Mouse (Mus musculus) telencephalon, adult 2 months (tissue): Measurements from ENCODE around the gene Mid1.
"Not testable (repeated sequence)": the region's sequence is repeated elsewhere in the genome, so short reads cannot be mapped to it uniquely, and the experiment has no call there.

Source experiments
- DNase-seq: peaks from one replicate; pipeline ENCODE4 v3.0.0-alpha.2; 2011; ENCODE audit warnings: low read depth, low spot score

The Mid1 gene

DNA sequence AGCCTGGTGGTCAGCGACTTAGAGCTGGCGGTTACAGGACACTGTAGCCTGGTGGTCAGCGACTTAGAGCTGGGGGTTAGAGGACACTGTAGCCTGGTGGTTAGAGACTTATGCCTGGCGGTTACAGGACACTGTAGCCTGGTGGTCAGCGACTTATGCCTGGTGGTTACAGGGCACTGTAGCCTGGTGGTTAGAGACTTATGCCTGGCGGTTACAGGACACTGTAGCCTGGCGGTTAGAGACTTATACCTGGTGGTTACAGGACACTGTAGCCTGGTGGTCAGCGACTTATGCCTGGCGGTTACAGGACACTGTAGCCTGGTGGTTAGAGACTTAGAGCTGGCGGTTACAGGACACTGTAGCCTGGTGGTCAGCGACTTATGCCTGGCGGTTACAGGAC is 330.9 kb downstream of the Mid1 start:
- DNase-seq: not testable (repeated sequence)

DNA sequence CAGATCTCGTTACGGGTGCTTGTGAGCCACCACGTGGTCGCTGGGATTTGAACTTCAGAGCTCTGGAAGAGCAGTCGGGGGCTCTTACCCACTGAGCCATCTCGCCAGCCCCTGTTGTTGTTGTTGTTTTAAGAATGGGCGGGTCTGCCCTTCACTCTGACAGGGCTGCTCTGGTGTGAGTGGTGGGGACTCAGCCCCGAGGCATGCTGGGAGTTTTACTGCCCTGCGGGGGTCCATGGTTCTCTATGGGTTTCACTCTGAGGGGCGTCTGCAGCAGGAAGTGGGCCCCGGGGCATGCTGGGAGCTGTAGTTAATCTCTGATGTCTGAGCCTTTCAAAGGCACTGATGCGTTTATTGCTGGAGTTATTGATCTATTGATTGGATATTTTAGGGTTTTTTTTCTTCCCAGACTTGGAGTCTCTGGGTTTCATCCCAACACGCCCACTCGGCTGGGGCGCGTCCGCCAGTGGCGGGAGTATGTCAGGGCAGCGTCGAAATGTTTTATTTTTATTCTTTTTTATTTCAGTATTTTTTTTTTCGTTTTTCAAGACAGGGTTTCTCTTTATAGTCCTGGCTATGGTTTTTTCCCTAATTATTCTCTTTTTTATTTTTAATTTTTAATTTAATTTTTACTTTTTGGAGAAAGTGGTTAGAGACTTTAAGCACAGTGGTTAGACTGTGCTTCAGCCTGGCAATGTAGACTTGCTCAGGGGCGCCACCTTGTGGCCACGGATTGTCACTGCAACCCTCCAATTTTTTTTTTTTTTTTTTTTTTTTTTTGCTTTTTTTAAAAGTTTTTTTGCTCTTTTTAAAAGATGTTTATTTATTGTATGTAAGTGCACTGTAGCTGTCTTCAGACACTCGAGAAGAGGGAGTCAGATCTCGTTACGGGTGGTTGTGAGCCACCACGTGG is 332.6 kb downstream of the Mid1 start:
- not testable (repeated sequence) for DNase-seq

DNA sequence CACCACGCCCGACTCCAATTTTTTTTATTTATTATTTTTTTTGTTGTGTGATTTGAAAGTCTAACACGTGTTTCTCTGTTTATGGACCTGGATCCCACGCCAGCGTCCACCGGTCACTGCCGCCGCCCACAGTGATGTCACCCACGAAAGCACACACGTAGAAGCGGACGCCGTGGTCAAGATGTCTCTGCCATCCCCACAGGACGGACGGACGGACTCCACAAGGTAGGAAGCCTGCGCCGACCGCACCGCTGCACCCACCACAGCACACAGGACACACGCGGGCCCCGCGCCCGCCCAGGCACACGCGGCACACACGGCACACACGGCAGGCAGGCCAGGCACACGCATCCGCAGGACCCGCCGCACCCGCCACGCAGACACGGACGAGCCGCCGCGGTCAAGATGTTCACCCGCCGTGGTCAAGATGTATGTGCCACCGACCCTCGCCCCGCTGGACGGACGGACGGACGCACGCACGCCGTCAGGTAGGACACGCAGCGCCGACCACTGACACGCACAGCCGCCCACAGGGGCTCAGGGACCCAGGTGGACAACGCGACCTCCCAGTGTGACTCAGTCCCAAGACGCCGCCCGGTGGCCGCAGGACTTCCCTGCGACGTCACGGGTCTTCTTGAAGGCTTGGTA is 333.7 kb downstream of the Mid1 start:
- not testable (repeated sequence) for DNase-seq

DNA sequence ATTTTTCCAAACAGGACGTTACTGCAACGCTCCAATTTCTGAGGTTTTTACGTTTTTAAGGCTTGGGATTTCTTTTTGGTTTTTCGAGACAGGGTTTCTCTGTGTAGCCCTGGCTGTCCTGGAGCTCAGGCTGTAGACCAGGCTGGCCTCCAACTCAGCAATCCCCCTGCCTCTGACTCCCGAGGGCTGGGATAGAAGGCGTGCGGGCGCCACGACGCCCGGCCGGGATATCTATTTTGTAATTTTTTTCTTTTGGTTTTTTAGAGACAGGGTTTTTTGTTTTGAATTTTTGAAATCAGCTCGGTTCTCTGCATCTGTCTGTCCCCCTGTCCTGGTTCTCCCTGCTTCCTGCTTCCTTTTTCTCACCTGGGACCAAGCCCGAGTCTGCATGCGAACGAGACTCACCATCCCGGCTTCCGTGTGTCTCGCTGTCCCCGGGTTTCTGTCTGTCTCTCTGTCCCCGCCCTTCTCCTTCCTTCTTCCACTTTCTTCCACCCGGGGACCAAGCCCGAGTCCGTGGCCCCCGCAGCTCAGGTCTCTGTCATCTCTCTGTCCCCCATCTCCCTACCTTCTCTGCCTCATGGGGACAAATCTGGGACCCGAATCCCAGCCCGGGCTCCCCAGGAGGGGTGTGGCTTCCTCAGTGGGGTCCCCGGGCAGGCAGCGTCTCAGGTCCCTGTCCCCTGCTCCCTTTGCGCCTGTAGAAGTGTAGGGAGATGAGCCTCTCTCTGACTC is 334.4 kb downstream of the Mid1 start:
- not testable (repeated sequence) for DNase-seq

DNA sequence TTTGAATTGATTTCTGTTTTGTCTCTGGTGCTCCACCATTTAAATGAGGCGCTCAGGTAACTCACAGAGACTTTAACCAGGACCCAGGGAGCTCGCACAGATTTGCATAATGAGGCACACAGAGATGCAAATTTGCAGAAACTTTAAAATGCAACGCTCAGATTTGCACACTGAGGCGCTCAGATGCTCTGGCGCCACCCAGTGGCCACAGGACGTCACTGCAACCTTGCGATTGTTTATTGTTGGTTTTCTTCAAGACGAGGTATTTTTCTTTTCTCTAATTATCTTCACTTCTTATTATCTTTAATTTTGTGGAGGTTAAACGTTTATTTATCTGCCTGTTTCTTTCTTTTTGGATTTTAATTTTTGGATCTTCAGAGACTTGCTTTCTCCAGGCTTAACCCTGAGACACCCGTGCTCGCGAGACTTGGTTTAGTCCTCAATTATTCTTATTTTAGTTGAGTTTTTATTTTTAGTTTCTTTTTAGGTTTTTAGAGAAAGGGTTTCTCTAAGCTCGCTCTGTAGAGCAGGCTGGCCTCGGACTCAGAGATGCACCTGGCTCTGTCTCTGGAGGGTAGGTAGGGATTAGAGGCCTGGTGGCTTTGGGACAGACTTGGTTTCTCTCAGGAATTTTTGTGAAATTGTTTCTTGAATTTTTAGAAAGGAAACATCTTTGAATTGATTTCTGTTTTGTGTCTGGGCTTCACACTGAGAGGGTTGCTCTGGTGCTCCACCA is 335.1 kb downstream of the Mid1 start:
- DNase-seq: peak; percentile 93

DNA sequence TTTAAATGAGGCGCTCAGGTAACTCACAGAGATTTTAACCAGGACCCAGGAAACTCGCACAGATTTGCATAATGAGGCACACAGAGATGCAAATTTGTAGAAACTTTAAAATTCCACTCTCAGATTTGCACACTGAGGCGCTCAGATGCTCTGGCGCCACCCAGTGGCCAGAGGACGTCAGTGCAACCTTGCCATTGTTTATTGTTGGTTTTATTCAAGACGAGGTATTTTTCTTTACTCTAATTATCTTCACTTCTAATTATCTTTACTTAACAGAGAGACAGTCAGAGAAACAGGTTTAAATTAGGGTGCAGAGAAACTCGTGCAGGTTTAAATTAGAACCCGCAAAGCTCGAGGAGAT is 335.7 kb downstream of the Mid1 start:
- DNase-seq: not testable (repeated sequence)

DNA sequence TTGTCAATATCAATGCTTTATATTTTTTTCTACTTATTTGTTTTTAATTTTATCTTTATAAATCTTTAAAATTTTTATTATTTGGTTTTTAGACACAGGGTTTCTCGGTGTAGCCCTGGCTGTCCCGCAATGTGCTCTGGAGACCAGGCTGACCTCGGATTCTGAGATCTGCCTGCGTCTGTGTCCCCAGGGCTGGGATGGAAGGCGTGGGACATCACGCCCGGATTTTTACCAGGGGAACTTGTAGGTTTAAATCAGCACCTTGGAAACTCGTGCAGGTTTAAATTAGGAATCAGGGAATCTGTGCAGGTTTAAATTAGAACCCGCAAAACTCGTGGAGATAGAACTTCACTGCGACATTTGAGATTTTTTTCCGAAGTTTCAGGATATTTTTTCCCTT is 336.2 kb downstream of the Mid1 start:
- DNase-seq: not testable (repeated sequence)

DNA sequence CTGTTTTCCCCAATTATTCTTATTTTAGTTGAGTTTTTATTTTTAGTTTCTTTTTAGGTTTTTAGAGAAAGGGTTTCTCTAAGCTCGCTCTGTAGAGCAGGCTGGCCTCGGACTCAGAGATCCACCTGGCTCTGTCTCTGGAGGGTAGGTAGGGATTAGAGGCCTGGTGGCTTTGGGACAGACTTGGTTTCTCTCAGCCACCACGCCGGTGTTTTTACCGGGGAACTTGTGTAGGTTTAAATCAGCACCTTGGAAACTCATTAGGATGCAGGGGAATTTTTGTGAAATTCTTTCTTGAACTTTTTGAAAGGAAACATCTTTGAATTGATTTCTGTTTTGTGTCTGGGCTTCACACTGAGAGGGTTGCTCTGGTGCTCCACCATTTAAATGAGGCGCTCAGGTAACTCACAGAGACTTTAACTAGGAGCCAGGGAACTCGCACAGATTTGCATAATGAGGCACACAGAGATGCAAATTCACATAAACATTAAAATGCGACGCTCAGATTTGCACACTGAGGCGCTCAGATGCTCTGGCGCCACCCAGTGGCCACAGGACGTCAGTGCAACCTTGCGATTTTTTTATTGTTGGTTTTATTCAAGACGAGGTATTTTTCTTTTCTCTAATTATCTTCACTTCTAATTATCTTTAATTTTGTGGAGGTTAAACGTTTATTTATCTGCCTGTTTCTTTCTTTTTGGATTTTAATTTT is 336.9 kb downstream of the Mid1 start:
- not testable (repeated sequence) for DNase-seq
